Mouse (Mus musculus): ENCODE results near the gene Pdzd11. TPM values are rescaled to one million over a fixed set of nuclear protein-coding genes. Genes with fewer than 3 reads are reported as not detected.

Gene Pdzd11
- polyA plus RNA-seq (2015; fragmentation: Nextera tagmentation; extraction: Ambion mirVana) = 140 and 143 TPM in 2 replicates

GRCm38 (mm10) chrX:100625802-100626793 is at the start of gene Pdzd11:
Pdzd11 (minus strand) TSS chrX:100626568.
- Histone ChIP-seq H3K4me1 (peaks cover 21% of the 10 kb centered on the region; the same call in 1 of the 2 replicates), H3K9me3 (replicated peaks) (no peaks in the 10 kb centered on the region), H3K4me3 (peak within 1 kb of the TSS; percentile 54), H3K27me3 (no peaks in the 10 kb centered on the region), H3K4me2 (peak within 1 kb of the TSS; percentile 69), H3K36me3 (ENCODE audit: poor library complexity, severe bottlenecking) (peaks cover 16% of the 10 kb centered on the region; the same call in 1 of the 2 replicates), H3K27ac (peak within 1 kb of the TSS; percentile 65), H3K9ac (peak within 1 kb of the TSS; percentile 66)
- 13% methylated on average over 62 of the region's 62 CpGs for WGBS
- ATAC-seq = peak; percentile 100

- Histone ChIP-seq H3K27ac (no peak overlapping the region), H3K4me3 (no peak overlapping the region), H3K4me2 (no peak overlapping the region), H3K9me3 (replicated peaks) (no peaks in the 10 kb centered on the region), H3K9ac (no peak overlapping the region), H3K36me3 (ENCODE audit: poor library complexity, severe bottlenecking) (no peaks in the 10 kb centered on the region; the same call in 1 of the 2 replicates), H3K4me1 (no peaks in the 10 kb centered on the region), H3K27me3 (no peaks in the 10 kb centered on the region)
- ATAC-seq = no peak
- 87% methylated on average over 2 of the region's 2 CpGs for WGBS
Observed at GRCm38 (mm10) chrX:100664825-100665224, 38.5 kb upstream of the Pdzd11 start.

GRCm38 (mm10) chrX:100652848-100653247 is 26.5 kb upstream of the Pdzd11 start:
- Histone ChIP-seq H3K27ac (no peak overlapping the region), H3K27me3 (no peaks in the 10 kb centered on the region), H3K36me3 (ENCODE audit: poor library complexity, severe bottlenecking) (no peaks in the 10 kb centered on the region), H3K9me3 (replicated peaks) (no peaks in the 10 kb centered on the region), H3K4me2 (no peak overlapping the region), H3K9ac (no peak overlapping the region), H3K4me1 (no peaks in the 10 kb centered on the region), H3K4me3 (no peak overlapping the region)
- no peak for ATAC-seq

GRCm38 (mm10) chrX:100638477-100638876 is 12.1 kb upstream of the Pdzd11 start:
- WGBS = 96% methylated on average over 8 of the region's 8 CpGs
- no peaks in the 10 kb centered on the region for H3K27me3 ChIP-seq
- no peak for ATAC-seq
- no peak overlapping the region for H3K9ac ChIP-seq
- no peak overlapping the region for H3K4me3 ChIP-seq
- H3K36me3 ChIP-seq (ENCODE audit: poor library complexity, severe bottlenecking) = peaks cover 25% of the 10 kb centered on the region; the same call in 1 of the 2 replicates
- no peaks in the 10 kb centered on the region for H3K9me3 ChIP-seq (replicated peaks)
- H3K27ac ChIP-seq = no peak overlapping the region
- no peaks in the 10 kb centered on the region for H3K4me1 ChIP-seq
- H3K4me2 ChIP-seq = no peak overlapping the region

- Histone ChIP-seq H3K4me2 (no peak overlapping the region), H3K4me1 (peaks cover 21% of the 10 kb centered on the region; the same call in 1 of the 2 replicates), H3K27ac (no peak overlapping the region), H3K9ac (no peak overlapping the region), H3K4me3 (no peak overlapping the region), H3K36me3 (ENCODE audit: poor library complexity, severe bottlenecking) (no peaks in the 10 kb centered on the region), H3K9me3 (replicated peaks) (no peaks in the 10 kb centered on the region), H3K27me3 (no peaks in the 10 kb centered on the region)
- ATAC-seq = no peak
- WGBS = 90% methylated on average over 2 of the region's 2 CpGs
Observed at GRCm38 (mm10) chrX:100629076-100629475, 2.7 kb upstream of the Pdzd11 start.

GRCm38 (mm10) chrX:100625546-100625801 is 894 bp downstream of the Pdzd11 start, which contains the start of gene Kif4:
Kif4 (plus strand) TSS chrX:100625737.
- Histone ChIP-seq H3K27me3 (no peaks in the 10 kb centered on the region), H3K4me3 (peak within 1 kb of the TSS; percentile 54), H3K9me3 (replicated peaks) (no peaks in the 10 kb centered on the region), H3K9ac (peak within 1 kb of the TSS; percentile 66), H3K4me1 (peaks cover 21% of the 10 kb centered on the region; the same call in 1 of the 2 replicates), H3K27ac (peak within 1 kb of the TSS; percentile 65), H3K4me2 (peak within 1 kb of the TSS; percentile 69), H3K36me3 (ENCODE audit: poor library complexity, severe bottlenecking) (peaks cover 16% of the 10 kb centered on the region; the same call in 1 of the 2 replicates)
- 26% methylated on average over 3 of the region's 3 CpGs for WGBS
- no peak for ATAC-seq

- no peak overlapping the region for H3K27ac ChIP-seq
- WGBS = 44% methylated on average over 7 of the region's 7 CpGs
- ATAC-seq = peak; percentile 4; the same call in 1 of the 2 replicates
Observed at GRCm38 (mm10) chrX:100625146-100625545, 1.2 kb downstream of the Pdzd11 start.

GRCm38 (mm10) chrX:100624242-100624641 is 2.1 kb downstream of the Pdzd11 start:
- Histone ChIP-seq H3K27me3 (no peaks in the 10 kb centered on the region), H3K9ac (no peak overlapping the region), H3K27ac (no peak overlapping the region), H3K4me3 (no peak overlapping the region), H3K36me3 (ENCODE audit: poor library complexity, severe bottlenecking) (peaks cover 16% of the 10 kb centered on the region; the same call in 1 of the 2 replicates), H3K4me2 (no peak overlapping the region), H3K9me3 (replicated peaks) (no peaks in the 10 kb centered on the region), H3K4me1 (peaks cover 21% of the 10 kb centered on the region; the same call in 1 of the 2 replicates)
- ATAC-seq = no peak
- WGBS = 90% methylated on average over 4 of the region's 4 CpGs

More at GRCm38 (mm10) chrX:100625146-100625545, 1.2 kb downstream of the Pdzd11 start:
- Histone ChIP-seq H3K9me3 (replicated peaks) (no peaks in the 10 kb centered on the region), H3K27me3 (no peaks in the 10 kb centered on the region), H3K4me1 (peaks cover 21% of the 10 kb centered on the region; the same call in 1 of the 2 replicates), H3K4me3 (peak overlapping the region; percentile 54), H3K9ac (peak overlapping the region; percentile 61), H3K4me2 (peak overlapping the region; percentile 69), H3K36me3 (ENCODE audit: poor library complexity, severe bottlenecking) (peaks cover 16% of the 10 kb centered on the region; the same call in 1 of the 2 replicates)

- WGBS = 76% methylated on average over 2 of the region's 2 CpGs
- no peak overlapping the region for H3K4me3 ChIP-seq
Observed at GRCm38 (mm10) chrX:100621366-100621765, 5.0 kb downstream of the Pdzd11 start.

GRCm38 (mm10) chrX:100618488-100618887 is 7.9 kb downstream of the Pdzd11 start:
- Histone ChIP-seq H3K9me3 (replicated peaks) (no peaks in the 10 kb centered on the region), H3K27ac (no peak overlapping the region), H3K4me1 (no peaks in the 10 kb centered on the region), H3K9ac (no peak overlapping the region), H3K4me2 (no peak overlapping the region), H3K36me3 (ENCODE audit: poor library complexity, severe bottlenecking) (peaks cover 14% of the 10 kb centered on the region; the same call in 1 of the 2 replicates), H3K27me3 (peaks cover 8% of the 10 kb centered on the region; the same call in 1 of the 2 replicates), H3K4me3 (no peak overlapping the region)
- ATAC-seq = no peak
- 64% methylated on average over 3 of the region's 3 CpGs for WGBS

More at GRCm38 (mm10) chrX:100621366-100621765, 5.0 kb downstream of the Pdzd11 start:
- H3K4me2 ChIP-seq = no peak overlapping the region
- peaks cover 9% of the 10 kb centered on the region; the same call in 1 of the 2 replicates for H3K4me1 ChIP-seq
- no peak overlapping the region for H3K9ac ChIP-seq
- H3K9me3 ChIP-seq (replicated peaks) = no peaks in the 10 kb centered on the region
- ATAC-seq = no peak
- peaks cover 6% of the 10 kb centered on the region; the same call in 1 of the 2 replicates for H3K27me3 ChIP-seq
- no peak overlapping the region for H3K27ac ChIP-seq
- H3K36me3 ChIP-seq (ENCODE audit: poor library complexity, severe bottlenecking) = peaks cover 16% of the 10 kb centered on the region; the same call in 1 of the 2 replicates

GRCm38 (mm10) chrX:100605314-100605713 is 21.1 kb downstream of the Pdzd11 start, which contains the start of gene Arr3:
Arr3 (plus strand) TSS chrX:100605497.
- Histone ChIP-seq H3K9me3 (replicated peaks) (no peaks in the 10 kb centered on the region), H3K4me3 (no peak within 1 kb of the TSS), H3K9ac (no peak within 1 kb of the TSS), H3K27ac (no peak within 1 kb of the TSS), H3K4me1 (no peaks in the 10 kb centered on the region), H3K36me3 (ENCODE audit: poor library complexity, severe bottlenecking) (no peaks in the 10 kb centered on the region), H3K4me2 (no peak within 1 kb of the TSS), H3K27me3 (0 out of 2 replicates have a peak, but pooled peaks cover 3% of the 10 kb centered on the region)
- WGBS = 46% methylated on average over 1 of the region's 1 CpGs
- ATAC-seq = no peak

GRCm38 (mm10) chrX:100599755-100600154 is 26.6 kb downstream of the Pdzd11 start:
- H3K4me1 ChIP-seq = no peaks in the 10 kb centered on the region
- H3K36me3 ChIP-seq (ENCODE audit: poor library complexity, severe bottlenecking) = no peaks in the 10 kb centered on the region
- H3K9ac ChIP-seq = no peak overlapping the region
- 68% methylated on average over 4 of the region's 4 CpGs for WGBS
- H3K27ac ChIP-seq = no peak overlapping the region
- ATAC-seq = no peak
- no peak overlapping the region for H3K4me2 ChIP-seq
- H3K4me3 ChIP-seq = no peak overlapping the region
- no peaks in the 10 kb centered on the region for H3K9me3 ChIP-seq (replicated peaks)
- H3K27me3 ChIP-seq = peaks cover 6% of the 10 kb centered on the region; the same call in 1 of the 2 replicates
